Mouse (Mus musculus): Measurements from ENCODE around the gene Heatr5b.
"Not testable (repeated sequence)": the region's sequence is repeated elsewhere in the genome, so short reads cannot be mapped to it uniquely, and the experiment has no call there.

Gene Heatr5b

GRCm38 (mm10) chr17:78834856-78835835, at the start of gene Heatr5b, which contains the start of gene Gpatch11:
TSS of gene Heatr5b (minus strand) at chr17:78835364.
TSS of gene Gpatch11 (plus strand) at chr17:78835567.
- in situ Hi-C loops (cut with MboI; ENCODE audit: low sequenced_read_pairs) = no loop called here

GRCm38 (mm10) chr17:78883291-78883690, 48.1 kb upstream of the Heatr5b start:
- in situ Hi-C loops (cut with MboI; ENCODE audit: low sequenced_read_pairs) = no loop called here

DNA sequence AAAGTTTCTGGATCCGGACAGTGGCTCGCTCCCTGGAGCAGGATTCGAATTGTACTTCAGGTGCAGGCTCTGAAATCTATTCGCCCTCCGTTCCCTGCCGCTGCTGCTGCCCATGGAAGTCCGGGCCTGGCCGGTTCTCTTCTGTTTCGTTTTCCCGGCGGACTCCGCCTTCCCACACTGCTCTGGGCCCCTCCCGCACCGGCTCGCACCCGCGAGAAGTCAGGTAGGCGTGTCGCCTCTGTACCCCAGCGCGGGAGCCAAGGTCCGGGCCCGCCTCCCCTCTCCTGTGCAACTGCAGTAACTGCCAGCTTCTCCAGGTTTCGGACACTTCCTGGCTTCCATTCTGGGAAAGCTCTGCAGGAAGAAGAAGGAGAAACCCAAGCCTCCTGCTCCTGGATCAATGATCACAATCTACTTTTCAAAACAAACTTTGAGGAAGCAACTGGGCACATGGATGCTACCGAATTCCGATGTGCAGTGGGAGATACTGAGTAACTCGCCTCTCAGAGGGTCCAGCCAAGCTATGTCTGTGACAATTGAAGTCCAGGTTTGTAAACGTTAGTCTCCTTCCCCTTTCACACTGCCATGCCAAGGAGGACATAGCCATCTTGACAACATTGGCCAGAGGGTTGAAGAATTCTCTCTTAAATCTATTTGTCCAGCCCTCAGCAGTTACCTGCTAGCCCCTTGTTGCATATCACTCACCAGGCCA, 47.4 kb upstream of the Heatr5b start, which contains the start of gene Eif2ak2:
TSS of gene Eif2ak2 (minus strand) at position 173 of the 712 bp plus-strand sequence.
- in situ Hi-C loops (cut with MboI; ENCODE audit: low sequenced_read_pairs) = no loop called here

DNA sequence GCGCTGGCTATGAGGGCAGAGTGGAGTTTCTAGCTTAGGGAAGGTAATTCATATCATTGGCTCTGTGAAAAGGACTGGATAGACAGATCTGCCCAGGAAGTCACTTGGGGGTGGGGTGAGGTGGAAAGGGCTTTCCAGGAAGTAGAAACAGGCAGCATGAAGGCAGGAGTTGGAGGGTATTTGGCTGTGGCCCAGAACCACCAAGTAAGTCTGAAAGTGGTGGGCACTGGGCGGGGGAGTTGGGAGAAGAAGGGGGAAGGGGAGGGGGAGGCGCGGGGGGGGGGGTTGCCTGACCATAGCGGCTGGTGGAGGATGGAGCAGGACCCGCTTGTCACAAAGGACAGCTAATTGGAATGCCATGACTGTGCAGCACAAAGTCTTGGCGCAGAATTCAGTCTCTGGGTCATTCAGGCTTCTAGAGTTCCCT, 46.7 kb upstream of the Heatr5b start:
- in situ Hi-C loops (cut with MboI; ENCODE audit: low sequenced_read_pairs) = no loop called here

DNA sequence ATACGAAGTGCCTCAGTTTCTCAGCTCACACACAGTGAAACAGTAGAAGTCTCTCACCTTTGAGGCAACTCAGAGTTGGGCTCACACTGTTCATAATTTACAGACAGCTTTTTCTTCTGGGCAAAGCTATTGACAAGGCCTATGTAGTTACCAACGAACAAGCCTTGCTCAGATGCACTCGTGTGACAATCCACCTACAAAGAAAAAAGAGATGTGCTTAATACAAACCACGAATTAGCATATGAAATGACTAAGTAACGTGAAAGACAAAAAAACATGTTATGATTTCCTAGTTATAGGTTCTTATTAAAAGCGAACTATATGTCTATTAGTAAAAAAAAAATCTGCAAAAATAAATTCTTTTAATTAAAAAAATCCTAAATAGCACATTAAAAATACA, 38.7 kb upstream of the Heatr5b start:
- in situ Hi-C loops (cut with MboI; ENCODE audit: low sequenced_read_pairs) = no loop called here

GRCm38 (mm10) chr17:78856243-78856642, 21.1 kb upstream of the Heatr5b start:
- in situ Hi-C loops (cut with MboI; ENCODE audit: low sequenced_read_pairs) = no loop called here

DNA sequence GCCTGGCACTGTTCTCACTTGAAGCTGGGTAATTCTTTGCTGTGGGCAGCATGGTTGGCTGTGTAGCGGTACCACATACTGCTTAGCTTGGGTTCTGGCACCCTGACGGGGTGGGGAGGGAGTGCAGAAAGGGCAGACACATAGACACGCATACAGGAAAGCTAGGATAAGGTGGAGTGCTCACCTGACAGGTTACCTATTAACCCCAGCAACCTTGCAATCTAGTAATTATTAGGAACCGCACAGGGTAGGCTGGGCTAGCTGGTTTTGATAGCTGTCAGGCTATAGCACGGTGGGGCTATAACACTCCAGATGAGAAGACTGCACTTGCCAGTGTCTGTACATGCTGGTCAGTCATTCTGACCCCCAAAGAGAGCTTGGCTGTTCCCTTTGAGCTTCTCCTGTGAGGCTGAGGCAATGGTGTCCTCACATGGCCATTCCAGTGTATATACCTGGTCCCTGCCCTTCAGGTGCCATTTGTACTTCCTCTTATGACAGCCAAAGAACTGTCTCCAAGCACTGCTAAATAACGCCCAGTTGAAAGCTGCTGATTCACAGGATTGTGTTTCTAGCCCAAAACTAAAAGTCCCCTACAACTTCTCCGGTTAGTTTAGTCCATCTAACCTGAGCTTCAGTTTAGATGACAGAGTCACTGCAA, 7.2 kb upstream of the Heatr5b start:
- in situ Hi-C loops (cut with MboI; ENCODE audit: low sequenced_read_pairs) = no loop called here

- in situ Hi-C loops (cut with MboI; ENCODE audit: low sequenced_read_pairs) = no loop called here
Measured at GRCm38 (mm10) chr17:78836056-78836455, 892 bp upstream of the Heatr5b start.

- in situ Hi-C loops (cut with MboI; ENCODE audit: low sequenced_read_pairs) = no loop called here
Measured at GRCm38 (mm10) chr17:78824346-78824745, 10.8 kb downstream of the Heatr5b start.

DNA sequence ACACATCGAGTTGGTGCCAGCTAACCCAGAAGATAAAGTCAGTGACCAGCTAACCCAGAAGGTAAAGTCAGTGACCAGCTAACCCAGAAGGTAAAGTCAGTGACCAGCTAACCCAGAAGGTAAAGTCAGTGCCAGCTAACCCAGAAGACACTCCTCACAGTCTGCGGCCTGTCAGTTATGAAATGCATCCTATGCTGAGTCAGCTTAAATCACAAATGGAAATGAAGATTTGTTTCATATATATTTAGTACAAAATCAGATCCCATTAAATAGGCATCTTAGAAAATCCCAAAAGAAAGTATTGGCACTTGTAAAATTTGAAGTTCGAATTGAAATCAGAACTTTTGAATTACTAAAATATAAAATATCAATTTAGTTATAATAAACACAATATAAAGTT, 25.6 kb downstream of the Heatr5b start:
- in situ Hi-C loops (cut with MboI; ENCODE audit: low sequenced_read_pairs) = no loop called here

GRCm38 (mm10) chr17:78809019-78809418, 26.1 kb downstream of the Heatr5b start:
- in situ Hi-C loops (cut with MboI; ENCODE audit: low sequenced_read_pairs) = no loop called here

- in situ Hi-C loops (cut with MboI; ENCODE audit: low sequenced_read_pairs) = no loop called here
Measured at GRCm38 (mm10) chr17:78797222-78797621, 37.9 kb downstream of the Heatr5b start.

DNA sequence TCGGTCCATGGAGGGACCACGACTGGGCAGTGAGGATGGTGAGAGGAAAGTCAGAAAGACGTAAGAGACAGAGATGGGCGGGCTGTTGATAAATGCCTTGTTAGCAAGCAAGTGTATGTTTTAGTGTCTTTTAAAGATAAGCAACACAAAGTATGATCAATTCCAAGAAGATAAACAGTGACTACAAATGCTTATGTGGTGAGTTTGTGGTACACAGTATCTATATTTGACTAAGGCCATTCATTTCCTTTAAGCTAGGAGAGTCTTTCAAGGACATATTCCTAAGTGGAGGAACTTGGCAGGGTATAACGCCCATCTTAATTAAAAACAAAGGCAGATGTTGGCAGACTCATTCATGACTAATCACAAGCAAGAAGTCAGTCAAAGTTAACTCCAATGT, 40.8 kb downstream of the Heatr5b start:
- in situ Hi-C loops (cut with MboI; ENCODE audit: low sequenced_read_pairs) = no loop called here

DNA sequence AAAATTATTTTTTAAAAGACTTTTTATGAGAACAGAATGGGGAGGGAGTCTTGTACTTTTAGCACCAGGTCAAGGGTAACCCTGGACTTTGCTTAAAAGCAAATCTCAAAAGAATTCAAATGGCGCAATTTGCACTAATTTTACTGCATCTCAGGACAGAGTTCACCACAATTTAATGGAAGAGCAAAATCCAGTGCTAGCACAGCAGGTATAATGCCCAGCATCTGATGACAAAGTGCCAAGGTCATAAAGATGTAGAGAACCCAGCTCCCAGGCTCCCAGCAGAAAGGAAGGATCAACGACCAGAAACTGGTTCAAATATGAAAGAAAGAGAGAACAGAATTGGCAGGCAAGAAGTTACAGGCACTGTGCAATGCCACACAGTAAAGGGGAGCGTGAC, 43.0 kb downstream of the Heatr5b start:
- in situ Hi-C loops (cut with MboI; ENCODE audit: low sequenced_read_pairs) = no loop called here

- in situ Hi-C loops (cut with MboI; ENCODE audit: low sequenced_read_pairs) = no loop called here
Measured at GRCm38 (mm10) chr17:78791690-78792070, 43.5 kb downstream of the Heatr5b start.

DNA sequence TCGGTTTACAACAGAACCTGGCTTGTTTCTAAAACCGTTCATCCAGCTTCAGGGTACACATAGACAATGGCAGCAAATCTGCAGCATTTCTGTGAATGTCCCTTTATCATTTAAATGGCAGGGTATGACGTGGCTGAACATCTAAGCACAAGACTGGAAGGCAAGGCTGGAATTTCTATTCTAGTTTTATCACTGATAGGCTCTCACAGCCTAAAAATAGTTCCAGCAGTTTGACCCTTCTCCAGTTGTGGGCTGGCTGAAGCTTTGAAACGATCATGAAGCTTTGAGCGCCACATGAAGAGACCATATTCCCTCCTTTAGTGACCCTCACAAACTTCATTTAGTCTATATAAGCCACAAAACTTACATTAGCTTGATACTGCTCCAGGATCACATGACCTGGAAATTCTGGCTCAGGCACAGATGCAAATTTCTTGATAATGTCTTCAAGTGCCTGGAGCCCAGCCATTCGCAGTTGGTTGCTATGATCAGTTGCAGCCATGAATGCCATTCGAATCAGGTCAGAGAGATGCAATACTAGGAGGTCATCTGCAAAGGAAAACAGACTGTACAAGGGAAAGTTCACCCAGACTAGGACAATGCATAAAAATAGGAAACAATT, 44.0 kb downstream of the Heatr5b start:
- in situ Hi-C loops (cut with MboI; ENCODE audit: low sequenced_read_pairs) = no loop called here

GRCm38 (mm10) chr17:78788273-78788672, 46.9 kb downstream of the Heatr5b start:
- in situ Hi-C loops (cut with MboI; ENCODE audit: low sequenced_read_pairs) = not testable (repeated sequence)

DNA sequence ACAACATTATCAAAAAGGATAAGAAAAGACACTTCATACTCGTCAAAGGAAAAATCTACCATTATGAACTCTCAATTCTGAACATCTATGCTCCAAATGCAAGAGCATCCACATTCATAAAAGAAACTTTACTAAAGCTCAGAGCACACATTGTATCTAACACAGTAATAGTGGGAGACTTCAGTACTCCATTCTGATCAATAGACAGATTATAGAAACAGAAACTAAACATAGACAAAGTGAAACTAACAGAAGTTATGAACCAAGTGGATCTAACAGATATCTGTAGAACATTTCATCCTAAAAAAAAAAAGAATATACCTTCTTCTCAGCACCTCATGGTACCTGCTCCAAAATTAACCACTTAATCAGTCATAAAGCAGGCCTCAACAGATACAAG, 56.4 kb downstream of the Heatr5b start:
- in situ Hi-C loops (cut with MboI; ENCODE audit: low sequenced_read_pairs) = no loop called here

GRCm38 (mm10) chr17:78772317-78772716, 62.8 kb downstream of the Heatr5b start:
- in situ Hi-C loops (cut with MboI; ENCODE audit: low sequenced_read_pairs) = no loop called here

- in situ Hi-C loops (cut with MboI; ENCODE audit: low sequenced_read_pairs) = no loop called here
Measured at GRCm38 (mm10) chr17:78770932-78771331, 64.2 kb downstream of the Heatr5b start.

DNA sequence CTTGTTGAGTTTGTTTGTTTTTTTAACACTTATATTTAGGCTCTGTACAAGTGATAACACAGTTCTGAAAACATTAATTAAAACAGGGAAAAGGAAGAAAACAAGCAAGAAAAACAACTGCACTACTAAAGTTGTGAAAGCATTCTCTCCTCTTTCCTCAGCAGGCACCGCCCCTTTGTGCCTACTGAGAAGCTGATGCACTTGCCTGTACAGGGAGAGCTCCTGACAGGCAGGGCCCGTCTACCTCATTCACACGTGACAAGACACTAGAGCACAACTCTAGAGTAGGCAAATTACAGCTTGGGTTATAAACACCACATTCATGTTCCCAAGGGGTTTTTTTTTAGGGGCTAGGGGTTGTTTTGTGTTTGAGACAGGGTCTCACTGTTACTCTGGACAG, 65.8 kb downstream of the Heatr5b start:
- in situ Hi-C loops (cut with MboI; ENCODE audit: low sequenced_read_pairs) = no loop called here

All from CH12F3 (cell line).